Mouse (Mus musculus): ENCODE measurements around the gene Hlcs. TPM values are rescaled to one million over a fixed set of nuclear protein-coding genes. Genes with fewer than 3 reads are reported as not detected.

Gene Hlcs
- polyA plus RNA-seq, 1 experiment from 2014 or later, result 7.2 TPM

DNA sequence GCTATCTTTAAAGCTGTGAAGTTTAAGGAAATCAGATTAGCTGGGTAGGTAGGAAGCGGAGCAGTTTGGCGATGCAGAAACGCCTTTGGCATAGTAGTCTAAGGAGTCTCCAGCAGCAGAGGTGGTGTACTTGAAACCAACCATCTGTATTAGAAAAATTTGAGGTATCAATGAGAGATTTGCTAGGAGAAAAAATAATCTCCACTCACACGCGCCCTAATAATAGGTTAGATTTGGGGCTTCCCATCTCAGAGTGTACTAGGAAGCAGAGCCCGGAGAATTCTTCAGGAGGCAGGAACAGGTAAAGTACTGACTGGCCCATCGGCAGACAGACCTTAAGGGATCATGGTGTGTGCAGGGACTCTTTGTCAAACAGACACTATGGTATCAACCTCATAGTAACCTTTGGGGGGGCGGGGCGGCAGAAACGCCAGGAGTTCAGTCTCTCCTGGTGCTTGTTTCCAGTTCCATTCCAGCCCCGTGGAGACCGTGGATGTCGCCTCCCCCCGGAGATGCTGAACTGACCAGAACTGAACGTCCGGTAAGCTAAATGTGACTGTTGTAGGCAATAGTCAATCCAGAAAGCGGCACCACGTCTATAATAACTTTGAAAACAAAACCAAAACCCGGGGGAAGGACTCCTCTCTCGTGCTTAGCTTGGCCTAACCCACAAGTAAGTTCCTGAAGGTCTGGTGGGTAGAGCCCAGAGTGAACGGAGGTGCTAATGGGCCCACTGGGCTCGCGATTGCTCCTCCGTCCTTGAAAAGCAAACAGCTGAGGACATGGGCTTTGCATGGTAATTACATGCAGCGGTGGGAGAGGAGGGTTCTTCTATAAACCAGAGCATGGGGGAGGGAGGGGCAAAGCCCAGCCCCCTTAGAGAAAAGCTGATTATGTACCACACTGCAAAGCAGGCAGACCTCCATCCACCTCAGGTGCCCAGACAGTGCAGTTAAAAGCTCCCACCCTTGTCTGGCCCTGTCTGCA, 15.8 kb upstream of the Hlcs start:
- 17% methylated on average over 25 of the region's 25 CpGs for WGBS
- Histone ChIP-seq H3K4me1 (ENCODE audit: control insufficient read depth, insufficient read depth, low read length) (peaks cover 11% of the 10 kb centered on the region), H3K9ac (ENCODE audit: low read depth, low read length) (peak overlapping the region; percentile 20; the same call in 1 of the 2 replicates)

GRCm38 (mm10) chr16:94327781-94328711, 14.7 kb upstream of the Hlcs start, which contains the start of gene Ripply3:
Gene Ripply3 (plus strand): TSS chr16:94328420.
- 2% methylated on average over 63 of the region's 63 CpGs for WGBS

More for the DNA sequence above, 15.8 kb upstream of the Hlcs start:
- peak overlapping the region; percentile 97 for H3K4me2 ChIP-seq (ENCODE audit: low read depth, low read length)
- ATAC-seq, result no peak
- no peak overlapping the region for H3K27ac ChIP-seq (ENCODE audit: low read length)
- peak overlapping the region; percentile 66 for H3K4me3 ChIP-seq (ENCODE audit: low read length)
- no peaks in the 10 kb centered on the region for H3K9me3 ChIP-seq (ENCODE audit: control insufficient read depth, low read length)
- peaks cover 2% of the 10 kb centered on the region; the same call in 1 of the 2 replicates for H3K27me3 ChIP-seq (replicated peaks; ENCODE audit: control insufficient read depth, insufficient read depth, low read length)
- H3K36me3 ChIP-seq (ENCODE audit: control insufficient read depth, insufficient read depth, low read length), result no peaks in the 10 kb centered on the region

GRCm38 (mm10) chr16:94326008-94326407, 12.6 kb upstream of the Hlcs start:
- Histone ChIP-seq H3K4me1 (ENCODE audit: control insufficient read depth, insufficient read depth, low read length) (peaks cover 11% of the 10 kb centered on the region), H3K36me3 (ENCODE audit: control insufficient read depth, insufficient read depth, low read length) (no peaks in the 10 kb centered on the region), H3K4me3 (ENCODE audit: low read length) (no peak overlapping the region), H3K27ac (ENCODE audit: low read length) (no peak overlapping the region), H3K9ac (ENCODE audit: low read depth, low read length) (no peak overlapping the region), H3K4me2 (ENCODE audit: low read depth, low read length) (no peak overlapping the region), H3K9me3 (ENCODE audit: control insufficient read depth, low read length) (no peaks in the 10 kb centered on the region), H3K27me3 (replicated peaks; ENCODE audit: control insufficient read depth, insufficient read depth, low read length) (peaks cover 2% of the 10 kb centered on the region; the same call in 1 of the 2 replicates)
- ATAC-seq, result no peak
- 92% methylated on average over 3 of the region's 3 CpGs for WGBS

More at GRCm38 (mm10) chr16:94327781-94328711, 14.7 kb upstream of the Hlcs start, which contains the start of gene Ripply3:
- no peaks in the 10 kb centered on the region for H3K36me3 ChIP-seq (ENCODE audit: control insufficient read depth, insufficient read depth, low read length)
- H3K9me3 ChIP-seq (ENCODE audit: control insufficient read depth, low read length), result no peaks in the 10 kb centered on the region
- peak within 1 kb of the TSS; percentile 66 for H3K4me3 ChIP-seq (ENCODE audit: low read length)
- peak; percentile 78 for ATAC-seq
- H3K4me1 ChIP-seq (ENCODE audit: control insufficient read depth, insufficient read depth, low read length), result peaks cover 11% of the 10 kb centered on the region
- H3K27ac ChIP-seq (ENCODE audit: low read length), result no peak within 1 kb of the TSS
- H3K4me2 ChIP-seq (ENCODE audit: low read depth, low read length), result peak within 1 kb of the TSS; percentile 97
- peaks cover 2% of the 10 kb centered on the region; the same call in 1 of the 2 replicates for H3K27me3 ChIP-seq (replicated peaks; ENCODE audit: control insufficient read depth, insufficient read depth, low read length)
- peak within 1 kb of the TSS; percentile 72 for H3K9ac ChIP-seq (ENCODE audit: low read depth, low read length)

DNA sequence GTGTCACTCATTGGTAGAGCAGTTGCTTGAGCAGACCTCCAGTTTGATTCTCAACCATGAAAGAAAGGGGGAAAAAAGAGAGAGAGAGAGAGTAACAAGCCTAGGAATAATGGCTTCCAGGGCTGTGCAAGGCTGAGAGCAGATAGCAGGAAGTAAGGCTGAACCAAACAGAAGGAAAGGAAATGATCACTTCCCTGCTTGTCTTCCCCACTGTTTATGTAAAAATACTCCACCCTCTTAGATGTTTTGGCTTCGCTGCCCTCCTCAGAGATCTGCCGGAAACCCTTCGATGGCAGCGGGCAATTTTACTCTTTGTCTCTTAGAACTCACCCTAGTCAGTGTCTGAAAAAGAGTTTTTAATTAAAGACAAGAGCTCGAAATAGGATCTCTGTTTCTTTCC, 10.3 kb upstream of the Hlcs start:
- Histone ChIP-seq H3K4me2 (ENCODE audit: low read depth, low read length) (no peak overlapping the region), H3K9ac (ENCODE audit: low read depth, low read length) (no peak overlapping the region), H3K4me3 (ENCODE audit: low read length) (no peak overlapping the region), H3K9me3 (ENCODE audit: control insufficient read depth, low read length) (no peaks in the 10 kb centered on the region), H3K27me3 (replicated peaks; ENCODE audit: control insufficient read depth, insufficient read depth, low read length) (peaks cover 2% of the 10 kb centered on the region; the same call in 1 of the 2 replicates), H3K27ac (ENCODE audit: low read length) (no peak overlapping the region), H3K4me1 (ENCODE audit: control insufficient read depth, insufficient read depth, low read length) (peaks cover 4% of the 10 kb centered on the region; the same call in 1 of the 2 replicates), H3K36me3 (ENCODE audit: control insufficient read depth, insufficient read depth, low read length) (no peaks in the 10 kb centered on the region)
- 58% methylated on average over 5 of the region's 5 CpGs for WGBS
- ATAC-seq, result no peak

- Histone ChIP-seq H3K27me3 (replicated peaks; ENCODE audit: control insufficient read depth, insufficient read depth, low read length) (no peaks in the 10 kb centered on the region), H3K4me2 (ENCODE audit: low read depth, low read length) (no peak overlapping the region), H3K27ac (ENCODE audit: low read length) (no peak overlapping the region), H3K4me1 (ENCODE audit: control insufficient read depth, insufficient read depth, low read length) (no peaks in the 10 kb centered on the region), H3K9me3 (ENCODE audit: control insufficient read depth, low read length) (no peaks in the 10 kb centered on the region), H3K4me3 (ENCODE audit: low read length) (no peak overlapping the region), H3K9ac (ENCODE audit: low read depth, low read length) (no peak overlapping the region), H3K36me3 (ENCODE audit: control insufficient read depth, insufficient read depth, low read length) (no peaks in the 10 kb centered on the region)
- 76% methylated on average over 5 of the region's 5 CpGs for WGBS
- no peak for ATAC-seq
Measured at GRCm38 (mm10) chr16:94320223-94320622, 6.9 kb upstream of the Hlcs start.

GRCm38 (mm10) chr16:94317752-94318151, 4.4 kb upstream of the Hlcs start:
- WGBS, result 63% methylated on average over 5 of the region's 5 CpGs
- no peak for ATAC-seq

GRCm38 (mm10) chr16:94315215-94315614, 1.8 kb upstream of the Hlcs start:
- 0 out of 2 replicates have a peak, but pooled peaks cover 9% of the 10 kb centered on the region for H3K4me1 ChIP-seq (ENCODE audit: control insufficient read depth, insufficient read depth, low read length)
- no peak overlapping the region for H3K9ac ChIP-seq (ENCODE audit: low read depth, low read length)
- no peak overlapping the region for H3K27ac ChIP-seq (ENCODE audit: low read length)
- H3K9me3 ChIP-seq (ENCODE audit: control insufficient read depth, low read length), result no peaks in the 10 kb centered on the region
- H3K27me3 ChIP-seq (replicated peaks; ENCODE audit: control insufficient read depth, insufficient read depth, low read length), result no peaks in the 10 kb centered on the region
- WGBS, result 50% methylated on average over 1 of the region's 1 CpGs
- no peaks in the 10 kb centered on the region for H3K36me3 ChIP-seq (ENCODE audit: control insufficient read depth, insufficient read depth, low read length)
- no peak overlapping the region for H3K4me2 ChIP-seq (ENCODE audit: low read depth, low read length)
- H3K4me3 ChIP-seq (ENCODE audit: low read length), result no peak overlapping the region
- ATAC-seq, result no peak

More at GRCm38 (mm10) chr16:94317752-94318151, 4.4 kb upstream of the Hlcs start:
- Histone ChIP-seq H3K9ac (ENCODE audit: low read depth, low read length) (no peak overlapping the region), H3K9me3 (ENCODE audit: control insufficient read depth, low read length) (no peaks in the 10 kb centered on the region), H3K4me3 (ENCODE audit: low read length) (no peak overlapping the region), H3K36me3 (ENCODE audit: control insufficient read depth, insufficient read depth, low read length) (no peaks in the 10 kb centered on the region), H3K27me3 (replicated peaks; ENCODE audit: control insufficient read depth, insufficient read depth, low read length) (no peaks in the 10 kb centered on the region), H3K4me1 (ENCODE audit: control insufficient read depth, insufficient read depth, low read length) (0 out of 2 replicates have a peak, but pooled peaks cover 4% of the 10 kb centered on the region), H3K4me2 (ENCODE audit: low read depth, low read length) (no peak overlapping the region), H3K27ac (ENCODE audit: low read length) (no peak overlapping the region)

GRCm38 (mm10) chr16:94314626-94315025, 1.3 kb upstream of the Hlcs start:
- 0 out of 2 replicates have a peak, but pooled peaks cover 9% of the 10 kb centered on the region for H3K4me1 ChIP-seq (ENCODE audit: control insufficient read depth, insufficient read depth, low read length)
- no peaks in the 10 kb centered on the region for H3K9me3 ChIP-seq (ENCODE audit: control insufficient read depth, low read length)
- no peak overlapping the region for H3K27ac ChIP-seq (ENCODE audit: low read length)
- no peak for ATAC-seq
- H3K4me2 ChIP-seq (ENCODE audit: low read depth, low read length), result no peak overlapping the region
- H3K9ac ChIP-seq (ENCODE audit: low read depth, low read length), result no peak overlapping the region
- H3K36me3 ChIP-seq (ENCODE audit: control insufficient read depth, insufficient read depth, low read length), result no peaks in the 10 kb centered on the region
- WGBS, result 82% methylated on average over 5 of the region's 5 CpGs
- no peak overlapping the region for H3K4me3 ChIP-seq (ENCODE audit: low read length)
- H3K27me3 ChIP-seq (replicated peaks; ENCODE audit: control insufficient read depth, insufficient read depth, low read length), result no peaks in the 10 kb centered on the region
